Mouse (Mus musculus) right cerebral cortex, adult 18-20 months (tissue): ENCODE measurements at regions not wholly inside any gene's neighbourhood (a gene's known extent, or its start where the extent isn't known, plus 50 kb on each side); places are given as distances from the start of the nearest gene placed in this dataset.

ENCODE experiments used
- DNase-seq: peaks from one replicate; pipeline ENCODE4 v3.0.0; 2022; ENCODE audit warnings: mixed read lengths

DNA sequence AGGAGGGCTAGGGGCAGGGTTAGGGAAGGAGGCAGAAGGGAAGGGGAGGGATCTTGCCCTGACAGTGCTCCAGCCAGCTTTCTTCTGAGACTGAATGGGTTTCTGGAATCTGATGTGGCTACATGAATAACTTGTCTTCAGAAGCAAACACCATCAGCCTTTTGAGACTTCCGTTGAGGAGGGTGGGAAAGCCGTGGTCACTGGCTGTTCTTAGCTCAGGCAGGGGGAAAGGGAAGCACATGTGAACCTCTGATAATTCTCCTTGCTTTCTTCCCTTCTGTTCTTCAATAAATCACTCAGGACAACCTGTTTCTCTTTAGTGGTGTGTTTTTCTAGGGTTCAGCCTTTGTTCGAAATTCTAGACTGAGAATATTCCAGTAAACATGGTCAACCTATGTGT is 148.9 kb downstream of the Bcl11a start:
- DNase-seq: no peak

DNA sequence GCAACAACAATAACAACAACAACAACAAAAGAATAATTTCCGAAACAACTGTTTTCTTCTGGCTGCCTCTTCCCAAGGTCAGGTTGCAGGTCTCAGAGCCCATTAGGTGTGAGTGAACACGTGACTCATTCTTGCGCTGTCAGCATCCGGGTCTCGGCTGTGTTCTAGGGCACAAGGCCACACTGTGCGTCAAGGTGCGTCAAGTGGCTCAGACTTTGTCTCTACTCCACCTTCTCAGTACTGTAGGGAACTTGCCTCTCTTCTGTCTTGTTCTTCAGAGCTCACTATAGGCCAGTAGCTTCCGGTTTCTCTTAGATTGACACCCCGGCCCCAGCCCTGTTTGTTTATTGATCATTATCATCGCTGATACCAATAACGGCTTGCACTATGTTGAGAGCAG is 155.5 kb downstream of the Bcl11a start:
- no peak for DNase-seq

DNA sequence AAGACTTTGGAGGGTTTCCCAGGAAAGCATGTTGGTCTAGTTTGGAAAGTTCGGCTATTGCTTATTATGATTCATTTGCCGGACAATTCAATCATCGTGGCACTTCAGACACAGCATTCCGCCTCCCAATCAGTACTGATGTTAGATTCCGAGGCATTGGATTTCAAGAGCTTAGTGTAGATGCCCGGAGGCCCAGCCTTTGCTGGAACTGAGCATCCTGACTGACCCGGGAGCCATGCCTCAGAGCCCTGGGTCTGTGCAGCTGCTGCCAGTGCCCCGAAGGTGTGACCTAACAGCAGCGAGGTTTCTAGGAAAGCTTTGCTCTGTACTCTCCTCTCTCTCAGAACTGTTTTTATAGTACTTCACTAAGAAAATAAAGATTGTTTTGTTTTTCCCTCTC is 156.0 kb downstream of the Bcl11a start:
- DNase-seq: no peak

DNA sequence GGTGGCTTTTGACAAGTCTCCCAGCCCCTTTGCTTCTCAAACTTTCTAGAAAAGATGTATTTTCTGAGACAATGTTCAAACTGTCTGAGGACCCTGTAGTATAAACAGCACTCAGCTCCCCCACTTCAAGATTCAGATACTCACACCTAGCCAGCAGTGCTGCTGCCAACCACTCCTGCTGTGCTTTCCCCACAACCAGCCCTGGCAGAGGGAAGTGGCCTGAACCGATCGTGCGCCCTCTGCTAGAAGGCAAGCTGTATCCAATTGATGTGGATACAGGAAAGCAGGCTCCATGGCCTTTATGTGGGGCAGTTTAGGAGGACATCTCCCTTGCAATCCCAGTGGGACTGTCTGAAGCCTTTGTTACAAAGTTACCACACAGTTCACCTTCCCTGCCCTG is 156.6 kb downstream of the Bcl11a start:
- DNase-seq: no peak

DNA sequence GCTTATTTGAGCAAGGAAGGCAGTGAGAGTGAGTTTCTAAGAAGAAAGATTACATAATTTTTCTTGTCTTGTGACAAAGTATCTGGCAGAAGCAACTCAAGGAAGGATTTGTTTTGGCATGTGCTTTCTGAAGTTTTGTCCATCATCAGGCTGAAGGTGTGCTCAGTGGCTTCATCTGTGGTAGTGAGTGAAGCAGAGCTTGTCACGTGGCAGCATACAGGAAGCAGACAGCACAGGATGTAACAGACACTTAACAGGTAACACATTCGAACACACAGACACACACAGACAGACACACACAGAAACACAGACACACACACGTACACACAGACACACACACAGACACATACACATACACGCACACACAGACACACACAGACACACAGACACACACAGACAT is 157.5 kb downstream of the Bcl11a start:
- DNase-seq: no peak

DNA sequence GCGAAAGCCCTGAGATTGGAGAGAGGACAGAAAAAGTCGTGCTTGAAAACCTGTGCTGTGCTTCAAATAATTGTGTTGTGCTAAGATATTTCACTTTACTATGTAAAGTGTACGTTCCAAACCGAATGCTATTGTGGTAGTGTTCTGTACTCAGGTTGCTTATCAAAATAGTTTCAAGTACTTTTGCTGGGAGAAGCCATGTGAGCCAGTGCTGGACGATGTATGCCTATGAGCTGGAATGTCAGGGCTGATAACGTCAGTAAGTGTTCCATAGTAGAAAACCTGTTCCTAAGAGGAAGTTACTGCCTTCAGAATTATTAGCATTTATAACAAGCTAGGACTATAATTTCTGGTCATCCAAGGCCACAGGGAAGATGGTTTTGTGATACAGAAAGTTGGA is 161.8 kb downstream of the Bcl11a start:
- no peak for DNase-seq

DNA sequence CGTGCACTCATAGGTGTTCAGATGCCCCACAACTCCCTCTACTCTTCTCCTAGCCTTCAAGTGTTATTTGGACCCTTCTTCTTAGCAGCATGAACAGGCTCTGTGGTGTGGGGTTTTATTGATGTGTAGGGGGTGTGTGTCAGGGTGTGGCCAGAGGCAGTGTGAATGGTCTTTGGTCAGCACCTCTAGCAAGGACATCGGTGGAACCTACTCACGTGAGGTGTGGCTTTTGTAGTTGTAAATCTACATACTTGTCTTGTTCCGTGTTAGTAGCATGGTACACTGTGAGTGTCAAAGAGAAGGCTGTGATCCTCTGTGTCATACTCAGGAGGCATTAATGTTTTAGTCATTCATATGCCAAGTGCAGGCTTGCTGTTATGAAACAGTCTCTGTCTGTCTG is 164.2 kb downstream of the Bcl11a start:
- DNase-seq: no peak

DNA sequence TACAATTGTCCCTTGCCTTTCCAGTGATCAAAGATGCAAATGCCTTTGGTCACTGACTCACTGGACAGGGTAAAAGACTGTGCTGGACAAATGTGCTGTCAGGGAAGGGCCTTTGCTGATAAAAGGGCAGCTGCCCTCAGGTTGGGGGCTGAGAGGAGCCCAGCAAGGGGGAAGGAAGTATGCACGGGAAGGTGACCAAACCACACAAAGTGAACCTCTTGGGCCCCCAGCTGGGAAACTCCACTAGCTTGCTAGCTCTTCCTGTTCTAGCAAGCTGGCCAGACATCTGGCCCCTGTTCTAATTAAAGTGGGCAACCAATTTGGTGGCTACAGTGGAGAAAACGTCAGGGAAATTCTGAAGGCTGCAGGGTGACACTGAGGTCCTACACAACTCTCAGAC is 165.0 kb downstream of the Bcl11a start:
- no peak for DNase-seq

DNA sequence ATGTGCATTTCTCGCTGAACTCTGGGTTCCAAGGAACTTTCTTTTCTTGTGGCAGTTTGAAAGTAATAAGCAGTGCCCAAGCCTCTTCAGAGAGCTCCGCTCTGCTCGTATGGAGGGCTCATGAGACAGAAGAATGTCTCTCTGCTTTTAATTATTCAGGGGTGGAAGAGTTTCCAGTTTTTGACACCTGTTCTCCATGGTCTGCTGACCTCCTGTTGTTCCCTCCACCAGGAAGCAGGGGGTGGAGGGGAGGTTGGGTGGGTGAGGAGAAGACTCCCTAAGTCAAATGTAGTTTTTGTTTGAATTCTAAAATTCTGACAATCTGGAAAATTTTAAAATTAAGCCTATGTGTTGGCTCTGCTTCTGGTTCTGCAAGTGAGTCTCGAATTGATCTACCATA is 167.5 kb downstream of the Bcl11a start:
- DNase-seq: no peak

DNA sequence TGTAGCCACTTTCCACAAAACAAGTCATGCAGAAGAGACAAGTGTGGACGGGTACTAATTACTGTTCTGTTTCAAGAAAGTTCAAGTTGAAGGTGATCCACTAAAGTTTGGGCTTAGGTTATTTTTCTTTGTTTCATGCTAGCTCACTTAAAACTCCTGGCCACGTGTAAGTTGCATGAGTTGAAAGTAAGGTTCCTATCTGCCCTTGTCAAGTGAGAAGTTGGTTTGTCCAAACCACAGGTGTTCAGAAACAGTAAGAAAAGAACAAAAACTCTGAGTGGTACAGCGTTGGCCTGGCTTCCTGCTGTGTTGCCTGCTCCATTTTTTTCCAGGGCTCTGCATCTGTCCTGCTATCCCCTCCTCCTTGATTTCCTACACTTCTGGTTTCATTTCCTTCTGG is 168.5 kb downstream of the Bcl11a start:
- DNase-seq: no peak

DNA sequence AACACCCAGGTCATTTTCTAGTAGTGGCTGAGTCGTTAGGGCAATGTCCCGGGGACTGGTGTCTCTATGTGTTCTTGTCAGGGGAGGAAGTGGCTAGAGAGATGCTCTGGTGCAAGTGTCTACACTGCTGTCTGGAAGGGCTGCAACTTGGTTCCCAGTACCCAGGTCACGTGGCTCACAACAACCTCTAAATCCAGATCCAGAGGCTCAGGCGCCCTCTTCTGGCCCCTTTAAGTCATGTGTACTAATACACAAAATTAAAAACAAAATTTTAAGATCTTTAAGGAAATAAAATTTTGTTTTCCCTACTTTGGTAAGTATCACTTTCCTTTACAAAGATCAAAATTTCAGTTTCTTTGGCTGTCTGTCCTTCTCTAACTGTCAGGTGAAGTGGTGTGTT is 169.4 kb downstream of the Bcl11a start:
- no peak for DNase-seq

DNA sequence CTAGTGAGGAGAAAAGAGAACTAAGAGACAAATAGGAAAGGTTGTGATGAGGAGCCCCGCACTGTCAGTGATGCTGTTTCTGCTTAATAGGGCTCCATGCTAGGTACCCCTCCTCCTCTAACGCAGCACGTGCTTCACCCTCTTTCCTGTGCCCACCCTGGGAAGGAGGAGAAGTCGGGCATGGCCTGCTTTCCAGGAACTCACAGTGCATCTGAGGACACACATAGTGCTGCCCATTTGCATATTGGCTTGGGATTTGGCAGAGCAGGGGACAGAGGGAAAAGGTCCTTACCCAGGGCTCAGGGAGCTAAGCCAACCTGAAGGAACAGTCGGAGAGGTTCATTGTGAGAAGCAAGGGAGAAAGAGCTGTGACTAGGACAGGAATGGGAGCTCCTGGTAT is 173.7 kb downstream of the Bcl11a start:
- no peak for DNase-seq

DNA sequence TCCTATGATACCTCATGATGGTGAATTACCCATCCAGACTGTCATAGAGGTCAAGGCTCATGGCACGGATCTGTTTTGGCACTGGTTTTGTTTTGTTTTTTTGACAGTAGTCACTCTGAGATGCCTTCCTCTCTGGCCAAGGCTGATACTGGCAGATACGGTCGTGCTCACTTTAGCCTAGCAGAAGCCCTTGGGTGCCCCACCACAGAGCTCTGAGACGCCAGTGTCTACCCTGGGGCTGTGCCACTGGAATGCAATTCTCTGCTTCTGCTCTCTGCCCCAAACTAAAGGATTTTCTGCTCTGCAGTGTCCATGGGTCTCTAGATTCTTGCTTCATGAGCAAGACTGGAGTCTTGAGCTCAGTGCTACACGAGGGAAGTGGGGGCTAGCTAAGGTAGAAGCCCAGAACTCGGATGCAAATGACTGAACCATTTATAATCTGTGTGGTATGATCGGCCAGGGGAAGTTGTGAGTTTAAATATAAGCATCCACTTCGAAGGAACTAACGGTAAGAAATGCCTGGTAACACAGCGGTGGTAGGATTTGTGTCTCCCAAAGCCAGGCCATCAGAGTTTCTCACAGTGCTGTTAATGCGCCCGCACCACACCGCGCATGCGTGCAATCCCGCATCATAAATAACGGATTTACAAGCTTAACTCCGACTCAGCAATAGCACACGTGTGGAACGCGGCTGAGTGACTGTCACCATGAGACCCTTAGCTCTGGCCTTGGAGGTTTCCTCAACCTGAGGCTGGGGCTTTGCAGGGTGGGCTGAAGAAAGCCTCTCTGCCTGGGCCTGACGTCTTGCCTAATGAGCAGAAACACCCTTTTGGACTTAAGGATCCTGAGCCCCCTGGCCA is 177.6 kb downstream of the Bcl11a start:
- DNase-seq: no peak

DNA sequence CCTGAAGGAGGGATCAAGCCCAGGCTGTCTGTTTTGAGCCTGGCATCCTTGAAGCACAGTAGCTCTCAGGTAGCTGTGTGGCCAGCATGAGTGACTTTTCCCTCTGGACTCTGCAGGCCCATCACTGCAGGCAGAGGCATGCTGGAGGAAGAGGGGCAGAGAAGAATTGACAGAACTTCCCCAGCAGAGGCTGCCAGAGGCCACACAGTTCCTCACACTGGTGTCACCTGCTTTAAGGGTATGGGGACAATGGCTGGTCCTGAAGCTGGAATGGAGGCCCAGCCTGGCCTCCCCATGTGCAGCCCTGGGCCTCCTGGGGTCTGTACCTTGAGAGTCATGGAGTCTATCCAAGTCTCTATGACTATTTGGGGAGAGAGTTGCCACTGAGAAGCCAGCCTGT is 179.9 kb downstream of the Bcl11a start:
- DNase-seq: no peak

DNA sequence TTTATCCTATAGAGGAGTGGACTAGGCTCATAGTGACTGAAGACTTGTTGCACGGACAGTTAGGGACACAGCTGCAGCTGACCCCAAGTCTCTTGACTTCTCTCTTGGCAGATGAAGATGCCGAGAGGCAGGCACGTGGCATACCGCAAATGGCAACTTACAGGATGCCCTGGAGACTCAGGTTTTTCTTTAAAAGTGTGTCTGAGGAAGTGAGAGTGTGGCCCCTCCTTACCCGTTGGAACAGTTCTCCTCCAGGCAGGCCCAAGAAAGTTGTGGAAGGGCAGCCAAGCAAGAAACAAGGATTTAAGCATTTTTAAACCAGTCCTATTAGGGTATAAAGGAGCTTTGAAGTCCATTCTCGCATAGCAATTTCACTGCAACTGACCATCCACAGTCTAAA is 180.5 kb downstream of the Bcl11a start:
- no peak for DNase-seq

DNA sequence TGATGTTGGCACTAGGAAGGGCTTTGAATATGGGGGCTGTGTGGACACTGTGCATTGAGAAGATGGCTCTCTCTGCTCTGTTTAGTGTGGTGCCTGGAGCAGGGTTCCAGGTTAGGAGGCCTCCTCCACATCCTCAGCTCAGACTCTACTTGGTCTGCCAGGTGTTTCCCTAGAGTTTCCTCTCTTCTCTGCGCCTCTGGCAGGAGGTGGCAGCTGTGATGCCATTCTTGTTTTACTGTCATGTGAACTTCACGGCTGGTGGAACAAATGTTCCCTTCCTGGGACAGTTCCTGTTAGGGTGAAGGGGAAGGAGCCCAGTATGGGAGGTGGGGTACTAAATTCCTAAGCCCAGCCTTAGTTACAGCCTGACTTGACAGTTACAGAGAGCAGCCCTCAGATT is 181.8 kb downstream of the Bcl11a start:
- no peak for DNase-seq

DNA sequence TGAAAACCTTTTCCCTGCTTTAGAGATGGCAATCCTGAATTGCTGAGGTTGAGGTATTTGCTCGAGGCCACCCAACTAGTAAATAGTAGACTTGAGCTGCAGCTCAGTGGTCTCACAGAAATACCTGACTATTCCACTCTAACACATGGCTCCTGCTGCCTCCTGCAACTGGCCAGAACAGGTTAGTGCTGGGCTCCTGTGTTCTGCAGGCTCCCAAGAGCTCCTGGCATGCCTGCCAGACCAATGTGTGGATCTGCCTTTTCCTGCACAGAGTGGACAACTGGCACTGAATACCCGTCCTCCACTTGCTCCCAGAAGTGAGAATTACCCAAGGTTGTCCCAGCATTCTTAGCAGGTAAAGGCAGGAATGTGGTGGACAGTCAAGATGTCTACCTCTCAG is 191.2 kb downstream of the Bcl11a start:
- no peak for DNase-seq

DNA sequence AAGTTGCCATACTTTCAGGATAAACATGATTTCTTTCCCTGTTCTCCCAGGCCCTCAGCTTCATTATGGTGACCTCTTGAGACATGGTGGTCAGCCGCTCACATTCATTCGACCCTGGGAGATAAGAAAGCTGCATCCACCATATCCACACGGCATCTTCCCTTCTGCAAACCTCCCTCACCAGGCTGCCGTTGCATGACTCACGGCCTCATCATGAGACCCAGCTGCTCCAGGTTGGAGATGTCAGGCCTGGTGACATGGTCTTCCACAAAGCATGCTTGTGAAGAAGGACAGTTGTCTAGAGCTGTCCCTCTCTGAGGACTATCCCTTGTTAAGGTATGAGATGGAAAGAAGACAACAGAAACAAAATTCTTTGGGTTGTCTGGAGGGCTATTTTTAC is 203.8 kb downstream of the Bcl11a start:
- DNase-seq: peak; percentile 14

DNA sequence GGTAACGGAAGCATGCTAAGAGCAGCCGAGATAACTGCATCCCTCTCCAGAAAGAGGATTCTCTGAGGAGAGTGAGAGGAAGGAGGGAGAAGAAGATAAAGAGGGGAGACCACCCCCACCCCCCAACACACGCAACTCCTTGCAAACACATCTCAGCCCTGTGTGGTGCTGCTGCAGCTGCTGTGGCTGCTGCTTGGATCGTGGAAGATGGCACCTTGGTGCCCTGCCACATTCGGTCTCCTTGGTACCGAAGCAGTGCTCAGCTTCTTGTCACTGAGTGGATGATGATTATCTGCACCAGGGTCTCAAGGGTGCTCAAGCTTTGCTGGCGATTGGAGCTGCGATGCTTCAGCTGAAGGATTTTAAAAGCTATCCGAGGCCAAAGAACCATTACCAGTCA is 204.7 kb downstream of the Bcl11a start:
- no peak for DNase-seq

DNA sequence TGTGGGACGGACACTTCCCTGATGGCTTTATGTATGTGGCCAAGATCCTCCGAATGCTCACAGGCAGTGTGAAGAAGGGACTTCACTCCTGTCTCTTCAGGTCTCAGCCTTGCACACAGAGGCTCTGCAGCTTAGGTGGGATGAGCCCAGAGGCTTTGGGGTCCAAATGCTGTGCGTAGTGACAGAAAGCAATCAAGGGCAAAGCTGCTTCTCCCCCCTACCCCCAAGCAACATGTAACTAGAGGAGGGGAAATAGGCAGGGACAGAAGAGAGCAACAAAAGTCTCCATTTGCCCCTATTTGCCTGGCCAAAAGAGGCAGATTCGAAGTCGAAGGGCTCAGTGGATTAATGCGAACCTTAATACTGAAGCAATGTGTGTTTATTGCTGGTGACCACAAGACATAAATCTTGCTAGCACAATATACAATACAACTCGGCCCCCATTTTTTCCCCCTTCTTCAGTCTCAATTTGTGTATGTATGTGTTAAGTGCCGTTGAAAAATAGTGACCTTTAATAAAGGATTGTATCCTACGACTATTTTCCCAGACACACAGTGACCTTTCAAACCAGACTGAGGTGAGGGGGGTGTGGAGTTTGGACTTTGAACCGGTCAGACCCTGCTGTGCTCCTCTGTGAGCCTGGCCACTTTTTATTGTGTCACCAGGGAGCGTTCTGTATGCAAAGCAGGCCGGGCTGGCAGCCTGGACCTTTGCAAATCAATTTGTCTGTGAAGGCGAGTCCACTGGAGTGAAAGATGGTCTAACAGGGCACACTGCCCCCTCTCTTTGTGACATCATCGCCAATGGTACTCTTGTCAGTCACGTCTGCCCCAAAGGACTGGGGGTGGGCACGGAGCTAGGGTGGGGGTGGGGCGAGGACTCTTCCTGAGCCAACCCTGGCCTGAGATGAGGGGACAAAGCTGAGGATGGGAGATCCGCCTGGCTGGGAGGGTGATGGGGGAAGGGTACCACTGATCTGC is 208.6 kb downstream of the Bcl11a start:
- no peak for DNase-seq

DNA sequence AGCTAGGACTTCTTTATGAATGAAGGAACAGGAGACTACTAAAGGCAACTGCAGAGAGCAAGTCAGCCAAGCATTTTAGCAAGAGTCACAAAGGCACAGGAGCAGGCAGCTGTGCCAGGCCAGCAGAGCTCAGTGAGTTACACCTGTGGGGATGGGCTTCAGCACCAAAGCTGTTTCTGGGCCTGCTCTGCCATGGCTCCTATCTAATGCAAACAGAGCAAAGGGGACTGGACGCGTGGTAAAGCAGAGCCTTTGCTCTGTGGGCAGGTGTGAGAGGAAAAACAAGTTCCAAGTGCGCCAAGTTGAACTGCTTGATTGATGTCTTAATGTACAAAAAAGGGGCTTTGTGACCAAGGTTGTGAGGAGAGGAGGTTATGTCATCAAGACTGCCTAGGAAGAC is 215.4 kb downstream of the Bcl11a start:
- DNase-seq: no peak

DNA sequence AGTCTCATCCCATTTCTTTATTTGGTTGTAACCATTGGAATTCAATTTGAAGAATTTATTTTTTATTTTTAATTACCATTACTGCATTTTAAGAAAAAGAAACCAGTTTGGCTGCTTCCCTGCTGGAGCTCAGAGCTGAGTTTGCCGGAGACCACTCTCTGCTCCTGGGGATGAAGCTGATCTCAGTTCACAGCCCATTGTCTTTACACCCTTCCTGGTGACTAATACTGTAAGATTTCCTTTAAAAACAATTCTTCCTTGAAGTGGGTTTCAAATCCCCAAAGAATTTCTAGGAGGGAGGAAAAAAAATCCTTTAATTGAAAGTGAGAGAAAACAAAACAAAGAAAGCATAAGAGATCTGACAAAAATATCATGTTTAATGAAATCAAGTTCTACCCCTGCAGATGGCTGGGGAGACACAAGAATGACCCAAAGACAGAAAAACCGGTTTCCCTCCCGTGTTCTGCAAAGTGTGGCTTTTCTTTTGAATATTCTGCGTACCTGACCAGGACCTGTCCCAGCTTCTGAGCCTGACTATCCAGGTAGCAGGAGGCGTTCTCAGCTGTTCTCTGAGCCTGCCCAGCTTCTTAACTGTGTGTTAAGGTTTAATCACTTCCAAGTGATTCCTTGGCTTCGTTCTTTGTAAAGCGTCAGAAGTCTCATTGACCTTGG is 216.1 kb downstream of the Bcl11a start:
- no peak for DNase-seq

DNA sequence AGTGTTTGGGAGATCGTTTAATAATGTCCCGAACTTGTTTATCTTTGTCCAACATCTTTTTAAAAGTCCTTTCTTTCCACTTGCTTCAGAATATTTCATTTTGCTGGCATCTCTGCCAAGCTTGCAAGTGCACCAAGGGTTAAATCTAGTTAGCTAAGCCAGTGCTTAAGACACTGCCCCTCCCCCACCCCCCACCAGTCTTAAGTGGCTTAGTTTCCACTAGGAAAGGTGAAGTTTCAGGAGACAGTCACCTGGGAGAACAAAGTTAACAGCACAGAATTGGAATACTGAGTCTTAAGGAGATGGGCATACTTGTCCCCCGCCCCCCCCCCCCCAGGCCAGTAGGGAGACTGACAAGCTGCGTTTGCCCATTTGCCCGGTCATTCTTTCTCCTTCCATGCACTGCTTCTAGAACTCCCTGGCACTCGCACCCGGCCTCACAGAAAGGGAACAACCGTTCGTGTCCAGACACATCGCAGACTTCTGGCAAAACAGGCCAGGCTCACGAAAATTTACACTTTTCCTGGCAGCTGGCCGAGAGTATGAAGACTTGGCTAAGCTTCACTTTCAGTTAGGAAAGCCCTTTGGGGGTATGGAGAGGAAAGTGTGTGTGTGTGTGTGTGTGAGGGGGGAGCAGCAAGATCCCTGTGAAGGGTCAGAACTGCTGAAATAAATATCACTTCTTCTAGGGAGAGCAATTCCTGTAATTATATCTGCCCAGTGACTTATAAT is 219.2 kb downstream of the Bcl11a start:
- DNase-seq: no peak
